Mouse (Mus musculus): ENCODE results near the gene Fcho2. TPM values are rescaled to one million over a fixed set of nuclear protein-coding genes. Genes with fewer than 3 reads are reported as not detected.
"Not testable (repeated sequence)": the region's sequence is repeated elsewhere in the genome, so short reads cannot be mapped to it uniquely, and the experiment has no call there.

The Fcho2 gene
- 22.2 and 23.5 TPM in 2 replicates for polyA plus RNA-seq (2014; fragmentation: Nextera tagmentation; extraction: Ambion mirVana)

DNA sequence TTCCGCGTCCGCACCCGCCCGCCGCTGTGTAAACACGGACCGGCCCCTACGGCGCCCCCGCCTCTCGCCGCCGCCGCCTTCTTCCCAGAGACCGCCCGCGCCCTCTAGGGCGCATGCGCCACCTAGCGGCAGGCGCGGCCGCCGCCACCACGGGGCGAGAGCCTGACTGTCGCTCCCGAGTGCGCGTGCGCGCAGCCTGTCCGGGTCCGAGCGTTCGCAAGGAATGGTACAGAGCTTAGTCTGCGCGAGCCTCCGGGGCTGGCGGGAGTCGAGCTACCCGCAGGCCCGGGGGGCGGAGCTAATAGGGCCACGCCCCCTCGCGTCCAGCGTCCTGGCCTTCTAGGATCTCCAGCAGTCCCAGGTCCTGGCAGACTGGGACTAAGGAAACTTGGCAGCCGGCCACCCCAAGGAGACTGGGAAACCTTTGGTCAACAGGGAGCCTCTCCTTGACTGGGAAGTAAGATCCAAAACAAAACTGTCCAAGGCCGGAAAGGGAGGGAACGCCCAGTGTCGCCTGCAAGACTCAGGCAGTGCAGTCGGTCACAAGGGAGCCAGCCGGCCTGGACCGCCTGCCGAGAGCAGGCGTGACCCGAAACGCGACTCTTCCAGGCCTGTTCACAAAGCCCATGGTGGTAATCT, at the start of gene Fcho2:
Fcho2 (minus strand) TSS at position 303 of the 639 bp plus-strand sequence.
- DNase-seq (ENCODE audit: low spot score) (peak; percentile 98), ATAC-seq (ENCODE audit: low FRiP score) (peak; percentile 97)
- H3K27ac ChIP-seq: peak within 1 kb of the TSS; percentile 94
- H3K36me3 ChIP-seq (replicated peaks; ENCODE audit: control insufficient read depth, insufficient read depth): no peaks in the 10 kb centered on the region
- H3K4me2 ChIP-seq (replicated peaks): peak within 1 kb of the TSS; percentile 55
- H3K9ac ChIP-seq: peak within 1 kb of the TSS; percentile 94
- H3K27me3 ChIP-seq (ENCODE audit: control insufficient read depth, insufficient read depth, low read length): no peaks in the 10 kb centered on the region
- H3K9me3 ChIP-seq (ENCODE audit: control insufficient read depth, low read length): no peaks in the 10 kb centered on the region
- WGBS: under 1% methylated on average over 49 of the region's 61 CpGs
- H3K4me3 ChIP-seq (replicated peaks; ENCODE audit: low read length): peak within 1 kb of the TSS; percentile 82
- 0 out of 2 replicates have a peak, but pooled peaks cover 4% of the 10 kb centered on the region for H3K4me1 ChIP-seq (replicated peaks; ENCODE audit: control insufficient read depth, insufficient read depth, low read length)

DNA sequence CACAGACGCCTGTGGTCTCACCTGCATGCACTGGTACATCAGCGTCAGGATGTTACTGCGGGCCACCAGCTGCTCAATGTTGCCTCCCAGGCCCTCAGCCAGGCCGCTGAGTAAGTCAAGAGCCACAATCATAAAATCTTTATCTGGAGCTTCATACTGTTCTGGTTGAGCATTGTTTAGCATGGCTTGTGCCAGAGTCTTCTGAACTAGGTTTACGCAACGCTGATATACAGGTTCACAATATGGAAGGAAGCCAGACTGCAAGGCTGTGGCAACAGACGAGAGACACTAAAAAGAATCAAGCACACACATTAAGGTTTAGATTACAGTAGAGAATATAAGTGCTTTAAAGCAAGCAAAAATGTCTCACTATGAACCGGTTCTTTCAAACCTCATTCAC, 40.0 kb upstream of the Fcho2 start:
- no peaks in the 10 kb centered on the region for H3K4me1 ChIP-seq (replicated peaks; ENCODE audit: control insufficient read depth, insufficient read depth, low read length)
- DNase-seq (ENCODE audit: low spot score): no peak
- H3K36me3 ChIP-seq (replicated peaks; ENCODE audit: control insufficient read depth, insufficient read depth): peaks cover 85% of the 10 kb centered on the region
- H3K27ac ChIP-seq: no peak overlapping the region
- no peak overlapping the region for H3K9ac ChIP-seq
- H3K4me3 ChIP-seq (replicated peaks; ENCODE audit: low read length): no peak overlapping the region
- ATAC-seq (ENCODE audit: low FRiP score): no peak
- H3K9me3 ChIP-seq (ENCODE audit: control insufficient read depth, low read length): no peaks in the 10 kb centered on the region
- H3K27me3 ChIP-seq (ENCODE audit: control insufficient read depth, insufficient read depth, low read length): no peaks in the 10 kb centered on the region
- H3K4me2 ChIP-seq (replicated peaks): no peak overlapping the region
- WGBS: 95% methylated on average over 8 of the region's 8 CpGs

DNA sequence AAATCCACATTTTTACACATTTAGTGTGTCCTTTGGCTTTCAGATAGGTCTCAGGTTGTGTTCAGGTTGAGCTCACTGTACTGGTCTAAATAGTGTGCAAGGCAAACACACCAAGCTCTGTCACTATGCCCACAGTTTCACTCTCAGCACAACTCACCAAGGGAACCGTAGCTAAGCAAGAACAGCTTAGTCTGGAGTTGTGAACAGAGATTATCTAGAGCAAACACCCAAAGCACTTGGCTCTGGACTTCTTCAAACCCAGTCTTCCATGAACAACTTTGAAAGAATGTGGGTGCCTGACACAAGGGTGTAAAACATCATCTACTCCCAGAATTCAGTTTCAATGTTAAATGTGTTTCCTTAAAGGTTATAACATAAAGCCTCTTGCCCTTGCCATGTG, 30.5 kb upstream of the Fcho2 start:
- H3K9ac ChIP-seq: no peak overlapping the region
- H3K27ac ChIP-seq: no peak overlapping the region
- H3K9me3 ChIP-seq (ENCODE audit: control insufficient read depth, low read length): no peaks in the 10 kb centered on the region
- H3K4me1 ChIP-seq (replicated peaks; ENCODE audit: control insufficient read depth, insufficient read depth, low read length): no peaks in the 10 kb centered on the region
- H3K36me3 ChIP-seq (replicated peaks; ENCODE audit: control insufficient read depth, insufficient read depth): peaks cover 71% of the 10 kb centered on the region
- ATAC-seq (ENCODE audit: low FRiP score): no peak
- no peaks in the 10 kb centered on the region for H3K27me3 ChIP-seq (ENCODE audit: control insufficient read depth, insufficient read depth, low read length)
- H3K4me2 ChIP-seq (replicated peaks): no peak overlapping the region
- no peak overlapping the region for H3K4me3 ChIP-seq (replicated peaks; ENCODE audit: low read length)
- WGBS: 90% methylated on average over 1 of the region's 1 CpGs
- no peak for DNase-seq (ENCODE audit: low spot score)

- Histone ChIP-seq H3K9ac (no peak overlapping the region), H3K4me1 (replicated peaks; ENCODE audit: control insufficient read depth, insufficient read depth, low read length) (no peaks in the 10 kb centered on the region), H3K4me2 (replicated peaks) (no peak overlapping the region), H3K27ac (no peak overlapping the region), H3K4me3 (replicated peaks; ENCODE audit: low read length) (no peak overlapping the region), H3K9me3 (ENCODE audit: control insufficient read depth, low read length) (no peaks in the 10 kb centered on the region), H3K27me3 (ENCODE audit: control insufficient read depth, insufficient read depth, low read length) (no peaks in the 10 kb centered on the region), H3K36me3 (replicated peaks; ENCODE audit: control insufficient read depth, insufficient read depth) (peaks cover 36% of the 10 kb centered on the region)
- 90% methylated on average over 6 of the region's 6 CpGs for WGBS
- ATAC-seq (ENCODE audit: low FRiP score): no peak
- DNase-seq (ENCODE audit: low spot score): no peak
These were observed 21.3 kb upstream of the Fcho2 start for GRCm38 (mm10) chr13:98836423-98837088.

DNA sequence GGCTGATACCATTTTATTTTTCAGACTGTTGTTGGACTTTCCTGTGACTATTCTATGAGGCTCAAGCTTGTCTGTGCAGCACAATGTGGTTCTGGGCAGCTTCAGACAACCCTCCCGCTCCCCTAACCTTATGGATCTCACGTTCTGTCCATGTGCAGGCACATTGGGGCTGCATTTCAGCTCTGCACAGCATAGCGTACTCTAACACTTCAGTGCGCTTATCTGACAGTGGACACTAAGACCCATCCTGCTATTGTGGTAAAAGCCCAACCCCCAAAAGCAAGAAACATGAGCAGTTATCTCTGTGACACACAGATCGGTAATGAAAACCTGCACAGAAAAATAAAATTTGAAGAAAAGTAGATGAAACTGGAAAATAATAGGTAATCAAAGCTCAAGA, 20.5 kb upstream of the Fcho2 start:
- Histone ChIP-seq H3K27ac (no peak overlapping the region), H3K4me2 (replicated peaks) (no peak overlapping the region), H3K4me1 (replicated peaks; ENCODE audit: control insufficient read depth, insufficient read depth, low read length) (no peaks in the 10 kb centered on the region), H3K27me3 (ENCODE audit: control insufficient read depth, insufficient read depth, low read length) (no peaks in the 10 kb centered on the region), H3K4me3 (replicated peaks; ENCODE audit: low read length) (no peak overlapping the region), H3K9me3 (ENCODE audit: control insufficient read depth, low read length) (no peaks in the 10 kb centered on the region), H3K36me3 (replicated peaks; ENCODE audit: control insufficient read depth, insufficient read depth) (peaks cover 30% of the 10 kb centered on the region), H3K9ac (no peak overlapping the region)
- 88% methylated on average over 5 of the region's 5 CpGs for WGBS
- ATAC-seq (ENCODE audit: low FRiP score) (no peak), DNase-seq (ENCODE audit: low spot score) (no peak)

DNA sequence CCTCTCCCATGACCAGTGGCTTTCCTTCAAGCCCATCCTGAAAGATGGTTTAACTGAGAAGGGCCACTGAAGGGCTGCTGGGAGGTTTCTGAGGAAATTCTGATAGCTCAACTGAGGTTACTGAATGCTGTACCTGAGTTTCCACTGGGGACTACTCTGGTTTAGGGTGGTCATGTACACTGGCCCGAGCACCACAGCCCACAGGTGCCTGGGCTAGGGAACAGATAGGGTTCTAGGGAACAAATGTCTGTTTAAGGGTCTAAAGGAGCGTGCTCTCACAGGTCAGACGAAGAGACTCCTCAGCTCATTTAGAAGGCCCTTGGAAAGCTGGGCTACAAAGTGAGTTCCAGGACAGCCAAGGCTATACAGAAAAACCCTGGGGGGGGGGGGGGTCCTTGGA, 19.5 kb upstream of the Fcho2 start:
- Histone ChIP-seq H3K9ac (no peak overlapping the region), H3K4me3 (replicated peaks; ENCODE audit: low read length) (no peak overlapping the region), H3K27ac (no peak overlapping the region), H3K27me3 (ENCODE audit: control insufficient read depth, insufficient read depth, low read length) (no peaks in the 10 kb centered on the region), H3K9me3 (ENCODE audit: control insufficient read depth, low read length) (no peaks in the 10 kb centered on the region), H3K4me2 (replicated peaks) (no peak overlapping the region), H3K36me3 (replicated peaks; ENCODE audit: control insufficient read depth, insufficient read depth) (peaks cover 20% of the 10 kb centered on the region), H3K4me1 (replicated peaks; ENCODE audit: control insufficient read depth, insufficient read depth, low read length) (no peaks in the 10 kb centered on the region)
- DNase-seq (ENCODE audit: low spot score) (no peak), ATAC-seq (ENCODE audit: low FRiP score) (no peak)
- WGBS: 79% methylated on average over 3 of the region's 3 CpGs

DNA sequence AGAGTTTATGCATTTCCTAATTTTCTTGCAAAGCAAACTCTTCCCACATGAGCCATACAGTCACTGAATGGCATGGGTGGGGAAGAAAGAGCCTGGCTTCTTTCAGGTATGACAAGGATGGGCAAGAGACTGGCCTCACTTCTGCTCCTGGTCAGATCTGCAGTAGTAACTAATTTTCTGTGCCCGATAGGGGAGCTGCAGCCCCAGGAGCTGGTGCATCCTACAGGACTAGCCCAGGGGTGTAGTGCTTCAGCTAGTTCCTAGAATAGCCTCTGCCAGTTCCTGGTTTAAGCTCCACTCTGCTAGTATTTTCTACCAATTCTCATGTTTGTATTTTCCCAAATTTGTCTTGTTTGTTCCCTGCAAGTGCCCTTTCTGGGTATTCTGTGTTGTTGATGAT, 18.9 kb upstream of the Fcho2 start:
- no peak for ATAC-seq (ENCODE audit: low FRiP score)
- no peak for DNase-seq (ENCODE audit: low spot score)
- no peak overlapping the region for H3K4me2 ChIP-seq (replicated peaks)
- WGBS: 52% methylated on average over 1 of the region's 1 CpGs
- no peaks in the 10 kb centered on the region for H3K4me1 ChIP-seq (replicated peaks; ENCODE audit: control insufficient read depth, insufficient read depth, low read length)
- H3K9ac ChIP-seq: no peak overlapping the region
- H3K27ac ChIP-seq: no peak overlapping the region
- no peaks in the 10 kb centered on the region for H3K27me3 ChIP-seq (ENCODE audit: control insufficient read depth, insufficient read depth, low read length)
- no peaks in the 10 kb centered on the region for H3K9me3 ChIP-seq (ENCODE audit: control insufficient read depth, low read length)
- H3K36me3 ChIP-seq (replicated peaks; ENCODE audit: control insufficient read depth, insufficient read depth): peaks cover 17% of the 10 kb centered on the region
- no peak overlapping the region for H3K4me3 ChIP-seq (replicated peaks; ENCODE audit: low read length)

- Histone ChIP-seq H3K4me2 (replicated peaks) (no peak overlapping the region), H3K27ac (no peak overlapping the region), H3K4me3 (replicated peaks; ENCODE audit: low read length) (no peak overlapping the region), H3K27me3 (ENCODE audit: control insufficient read depth, insufficient read depth, low read length) (no peaks in the 10 kb centered on the region), H3K9ac (no peak overlapping the region), H3K9me3 (ENCODE audit: control insufficient read depth, low read length) (no peaks in the 10 kb centered on the region), H3K4me1 (replicated peaks; ENCODE audit: control insufficient read depth, insufficient read depth, low read length) (no peaks in the 10 kb centered on the region), H3K36me3 (replicated peaks; ENCODE audit: control insufficient read depth, insufficient read depth) (0 out of 2 replicates have a peak, but pooled peaks cover 7% of the 10 kb centered on the region)
- WGBS: 85% methylated on average over 10 of the region's 10 CpGs
- DNase-seq (ENCODE audit: low spot score) (no peak), ATAC-seq (ENCODE audit: low FRiP score) (no peak)
These were observed 17.5 kb upstream of the Fcho2 start for GRCm38 (mm10) chr13:98832451-98833450.

GRCm38 (mm10) chr13:98829026-98829425, 13.8 kb upstream of the Fcho2 start:
- H3K4me2 ChIP-seq (replicated peaks); H3K9ac ChIP-seq; ATAC-seq (ENCODE audit: low FRiP score); H3K27me3 ChIP-seq (ENCODE audit: control insufficient read depth, insufficient read depth, low read length); H3K9me3 ChIP-seq (ENCODE audit: control insufficient read depth, low read length); H3K4me1 ChIP-seq (replicated peaks; ENCODE audit: control insufficient read depth, insufficient read depth, low read length); DNase-seq (ENCODE audit: low spot score); H3K4me3 ChIP-seq (replicated peaks; ENCODE audit: low read length); H3K27ac ChIP-seq; H3K36me3 ChIP-seq (replicated peaks; ENCODE audit: control insufficient read depth, insufficient read depth): not testable (repeated sequence)
- 93% methylated on average over 6 of the region's 6 CpGs for WGBS

Data from hindbrain, embryonic 14.5 days (tissue).